Mouse (Mus musculus): ENCODE data around the gene Vdac2. TPM values are rescaled to one million over a fixed set of nuclear protein-coding genes. Genes with fewer than 3 reads are reported as not detected.

Gene Vdac2
- polyA plus RNA-seq, 1 experiment from 2014 or later: 299 TPM

DNA sequence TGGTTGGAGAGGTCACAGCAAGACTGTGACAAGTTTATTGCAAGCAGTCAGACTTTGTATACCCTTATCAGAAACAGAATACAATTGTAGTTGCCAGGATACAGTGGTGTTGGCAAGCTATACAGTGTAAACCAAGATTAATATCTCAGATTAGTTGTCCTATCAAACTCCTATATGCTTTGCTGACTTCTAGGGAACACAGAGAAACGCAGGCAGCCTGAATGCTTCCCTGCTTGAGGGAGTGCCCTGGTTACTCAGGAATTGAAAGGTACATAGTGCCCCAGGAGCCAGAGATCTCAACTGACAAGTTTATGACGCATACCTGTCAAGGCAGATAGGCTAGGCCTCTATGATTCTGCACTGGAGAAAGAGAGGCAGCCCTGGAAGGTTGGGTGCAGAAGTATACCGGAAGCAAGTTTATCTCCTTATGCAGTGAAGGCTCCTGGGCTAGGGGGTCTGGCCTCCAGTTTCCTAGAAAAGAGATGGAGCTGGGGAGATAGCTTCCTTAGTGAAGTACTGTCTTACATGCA lies 18.3 kb upstream of the Vdac2 start:
- Histone ChIP-seq H3K9me3 (replicated peaks) (no peaks in the 10 kb centered on the region), H3K27me3 (replicated peaks) (no peaks in the 10 kb centered on the region), H3K36me3 (no peaks in the 10 kb centered on the region), H3K27ac (replicated peaks) (no peak overlapping the region), H3K4me3 (replicated peaks) (no peak overlapping the region), H3K4me2 (no peak overlapping the region), H3K4me1 (no peaks in the 10 kb centered on the region), H3K9ac (replicated peaks) (no peak overlapping the region)
- no peak for ATAC-seq (ENCODE audit: low FRiP score)
- WGBS: 88% methylated on average over 3 of the region's 3 CpGs

DNA sequence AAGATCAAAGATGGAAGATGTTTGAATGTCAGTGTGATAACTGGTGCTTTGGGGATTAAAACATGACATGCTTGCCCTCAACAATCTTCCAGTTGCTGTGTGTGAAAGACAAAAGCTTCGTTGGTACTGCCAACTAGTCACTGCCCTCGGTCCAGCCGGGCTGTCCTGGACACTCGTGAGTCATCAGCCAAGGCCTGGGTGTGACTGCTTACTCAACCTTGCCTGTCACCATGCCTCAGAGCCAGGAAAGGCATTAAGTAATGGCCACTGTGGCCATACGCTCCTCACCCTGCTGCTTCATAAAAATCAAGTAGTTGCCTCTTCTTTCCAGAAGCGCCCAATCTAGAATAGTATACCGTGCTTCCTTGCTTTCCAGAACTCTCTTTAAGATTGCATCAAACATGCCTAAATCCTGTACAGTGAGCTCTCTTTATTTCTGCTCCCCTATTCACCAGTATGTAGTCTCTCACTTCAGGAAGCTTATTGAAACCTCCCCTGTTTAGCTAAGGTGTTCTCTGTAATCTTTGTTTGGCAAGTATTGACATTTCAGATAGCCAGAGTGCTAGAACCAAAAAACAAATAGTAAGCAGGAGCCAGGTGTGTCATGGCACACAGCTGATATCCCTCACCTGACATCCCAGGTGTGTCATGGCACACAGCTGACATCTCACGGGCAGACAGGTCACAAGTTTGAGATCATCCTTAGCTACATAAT lies 16.7 kb upstream of the Vdac2 start:
- no peaks in the 10 kb centered on the region for H3K36me3 ChIP-seq
- H3K27me3 ChIP-seq (replicated peaks): no peaks in the 10 kb centered on the region
- H3K4me3 ChIP-seq (replicated peaks): no peak overlapping the region
- no peaks in the 10 kb centered on the region for H3K4me1 ChIP-seq
- WGBS: 87% methylated on average over 8 of the region's 8 CpGs
- no peak overlapping the region for H3K27ac ChIP-seq (replicated peaks)
- H3K4me2 ChIP-seq: no peak overlapping the region
- ATAC-seq (ENCODE audit: low FRiP score): no peak
- no peak overlapping the region for H3K9ac ChIP-seq (replicated peaks)
- no peaks in the 10 kb centered on the region for H3K9me3 ChIP-seq (replicated peaks)

DNA sequence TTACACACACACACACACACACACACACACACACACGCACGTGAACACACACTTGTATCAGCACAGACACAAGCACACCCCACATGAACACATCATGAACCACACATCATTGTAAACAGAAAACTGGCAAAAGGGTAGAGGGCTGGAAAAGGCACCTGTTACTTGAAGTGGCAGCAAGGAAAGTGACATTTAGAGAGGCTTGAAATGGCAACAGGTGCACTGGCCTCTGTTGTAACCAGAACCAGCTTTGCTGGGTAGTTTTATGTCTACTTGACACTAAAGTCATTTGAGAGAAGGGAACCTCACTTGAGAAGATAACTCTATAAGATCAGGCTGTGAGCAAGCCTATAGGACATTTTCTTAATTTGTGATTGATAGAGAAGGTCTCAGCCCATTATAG lies 15.6 kb upstream of the Vdac2 start:
- H3K9me3 ChIP-seq (replicated peaks): no peaks in the 10 kb centered on the region
- no peaks in the 10 kb centered on the region for H3K4me1 ChIP-seq
- 90% methylated on average over 2 of the region's 2 CpGs for WGBS
- H3K27ac ChIP-seq (replicated peaks): no peak overlapping the region
- no peak overlapping the region for H3K4me2 ChIP-seq
- H3K27me3 ChIP-seq (replicated peaks): no peaks in the 10 kb centered on the region
- H3K9ac ChIP-seq (replicated peaks): no peak overlapping the region
- no peaks in the 10 kb centered on the region for H3K36me3 ChIP-seq
- no peak for ATAC-seq (ENCODE audit: low FRiP score)
- no peak overlapping the region for H3K4me3 ChIP-seq (replicated peaks)

DNA sequence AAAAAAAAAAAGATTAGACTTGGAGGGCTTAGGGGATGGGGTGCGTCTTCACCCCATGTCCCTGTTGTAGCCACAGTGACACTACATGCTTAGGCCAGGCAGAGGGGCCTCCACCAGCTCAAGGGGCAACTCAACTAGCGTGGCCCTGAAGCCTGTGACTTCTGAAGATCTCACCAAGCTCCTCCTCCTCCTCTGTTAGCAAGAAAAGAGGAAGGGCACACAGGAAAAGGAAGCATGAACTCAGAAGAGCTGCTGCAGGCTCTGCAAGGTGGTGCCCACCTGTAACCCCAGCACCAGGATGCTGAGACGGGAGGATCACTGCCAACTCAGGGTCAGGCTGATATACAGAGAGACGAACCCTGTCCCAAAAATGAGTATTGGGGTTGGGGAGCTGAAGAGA lies 13.7 kb upstream of the Vdac2 start:
- Histone ChIP-seq H3K4me1 (no peaks in the 10 kb centered on the region), H3K36me3 (no peaks in the 10 kb centered on the region), H3K4me2 (no peak overlapping the region), H3K4me3 (replicated peaks) (no peak overlapping the region), H3K9ac (replicated peaks) (no peak overlapping the region), H3K9me3 (replicated peaks) (no peaks in the 10 kb centered on the region), H3K27me3 (replicated peaks) (no peaks in the 10 kb centered on the region), H3K27ac (replicated peaks) (no peak overlapping the region)
- 92% methylated on average over 4 of the region's 4 CpGs for WGBS
- ATAC-seq (ENCODE audit: low FRiP score): no peak

DNA sequence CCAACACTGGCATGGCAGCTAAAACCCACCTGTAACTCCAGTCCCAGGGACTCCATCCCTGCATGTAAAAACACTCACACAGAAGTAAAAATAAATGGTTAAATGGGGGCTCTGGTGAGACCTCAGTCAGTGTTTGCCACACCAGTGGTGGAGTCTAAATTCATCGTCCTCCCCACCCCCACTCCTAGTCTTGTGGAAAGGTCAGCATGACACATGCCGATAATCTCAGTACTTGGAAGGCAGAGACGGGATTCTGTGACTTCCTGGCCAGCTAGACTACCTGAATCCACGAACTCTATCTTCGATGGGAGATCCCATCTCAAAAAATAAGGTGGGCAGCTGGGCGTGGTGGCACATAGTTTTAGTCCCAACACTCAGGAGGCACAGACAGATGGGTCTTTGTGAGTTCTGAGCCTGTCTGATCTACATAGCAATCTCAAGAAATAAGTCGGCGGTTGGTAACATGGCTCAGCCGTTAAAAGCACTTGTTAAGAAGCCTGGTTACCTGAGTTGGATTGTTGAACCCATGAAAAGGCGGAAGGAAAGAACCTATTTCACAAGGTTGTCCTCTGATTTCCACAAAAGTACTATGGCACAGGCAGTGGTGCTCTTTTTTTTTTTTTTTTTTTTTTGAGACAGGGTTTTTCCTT lies 13.2 kb upstream of the Vdac2 start:
- 92% methylated on average over 10 of the region's 10 CpGs for WGBS
- Histone ChIP-seq H3K4me2 (no peak overlapping the region), H3K27ac (replicated peaks) (no peak overlapping the region), H3K27me3 (replicated peaks) (no peaks in the 10 kb centered on the region), H3K36me3 (no peaks in the 10 kb centered on the region), H3K9me3 (replicated peaks) (no peaks in the 10 kb centered on the region), H3K4me3 (replicated peaks) (no peak overlapping the region), H3K9ac (replicated peaks) (no peak overlapping the region), H3K4me1 (no peaks in the 10 kb centered on the region)
- ATAC-seq (ENCODE audit: low FRiP score): no peak

DNA sequence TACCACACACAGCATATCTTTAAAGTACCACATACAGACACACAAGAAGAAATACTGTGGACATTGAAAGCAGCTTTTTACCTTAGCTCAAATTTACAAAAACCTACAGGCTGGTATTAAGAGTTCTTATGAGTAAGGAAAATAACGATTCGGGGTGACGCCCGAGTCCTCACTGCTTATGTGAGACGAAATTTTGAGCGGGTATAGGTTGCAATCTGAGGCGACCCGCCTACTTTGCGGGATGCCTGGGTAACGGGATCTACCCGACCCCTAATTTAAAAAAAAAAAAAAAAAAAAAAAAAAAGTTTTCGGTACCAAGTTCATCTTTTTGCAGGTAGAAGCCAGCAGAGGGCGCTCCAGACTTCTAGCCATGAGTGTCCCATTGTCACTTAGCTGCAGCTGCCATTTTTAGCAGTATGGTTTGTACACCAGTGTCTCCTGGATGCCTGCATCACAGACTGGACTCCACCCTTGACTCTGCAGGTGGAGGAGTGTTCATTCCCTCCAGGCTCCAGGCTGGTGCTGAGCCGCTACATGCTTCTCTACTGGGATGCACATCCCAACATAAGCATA lies 12.4 kb upstream of the Vdac2 start:
- ATAC-seq (ENCODE audit: low FRiP score): no peak
- Histone ChIP-seq H3K4me2 (no peak overlapping the region; the same call in 1 of the 2 replicates), H3K27me3 (replicated peaks) (no peaks in the 10 kb centered on the region), H3K9me3 (replicated peaks) (no peaks in the 10 kb centered on the region), H3K27ac (replicated peaks) (no peak overlapping the region), H3K9ac (replicated peaks) (no peak overlapping the region), H3K4me1 (no peaks in the 10 kb centered on the region), H3K4me3 (replicated peaks) (no peak overlapping the region), H3K36me3 (no peaks in the 10 kb centered on the region)
- WGBS: 24% methylated on average over 14 of the region's 14 CpGs

DNA sequence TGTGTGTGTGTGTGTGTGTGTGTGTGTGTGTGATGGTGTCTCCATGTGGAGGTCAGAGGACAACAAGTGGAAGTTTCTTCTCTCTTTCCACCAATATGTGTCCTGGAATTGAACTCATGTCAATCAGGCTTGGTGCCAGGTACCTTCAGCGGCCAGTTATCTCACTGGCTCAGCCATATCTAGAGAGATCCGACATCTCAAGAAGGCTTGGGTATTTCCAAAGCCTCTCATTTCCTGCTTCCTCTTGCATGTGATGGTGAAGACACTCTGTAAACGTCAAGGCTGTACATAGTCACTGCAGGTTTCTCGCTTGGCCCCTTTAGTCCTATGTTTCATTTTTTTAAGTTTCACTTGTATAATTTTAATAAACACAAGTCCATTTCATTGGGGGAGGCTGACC lies 11.8 kb upstream of the Vdac2 start:
- no peak overlapping the region for H3K4me2 ChIP-seq
- no peak overlapping the region for H3K4me3 ChIP-seq (replicated peaks)
- no peaks in the 10 kb centered on the region for H3K9me3 ChIP-seq (replicated peaks)
- ATAC-seq (ENCODE audit: low FRiP score): no peak
- no peaks in the 10 kb centered on the region for H3K4me1 ChIP-seq
- no peak overlapping the region for H3K9ac ChIP-seq (replicated peaks)
- WGBS: 88% methylated on average over 4 of the region's 4 CpGs
- H3K27ac ChIP-seq (replicated peaks): no peak overlapping the region
- H3K36me3 ChIP-seq: no peaks in the 10 kb centered on the region
- H3K27me3 ChIP-seq (replicated peaks): no peaks in the 10 kb centered on the region

DNA sequence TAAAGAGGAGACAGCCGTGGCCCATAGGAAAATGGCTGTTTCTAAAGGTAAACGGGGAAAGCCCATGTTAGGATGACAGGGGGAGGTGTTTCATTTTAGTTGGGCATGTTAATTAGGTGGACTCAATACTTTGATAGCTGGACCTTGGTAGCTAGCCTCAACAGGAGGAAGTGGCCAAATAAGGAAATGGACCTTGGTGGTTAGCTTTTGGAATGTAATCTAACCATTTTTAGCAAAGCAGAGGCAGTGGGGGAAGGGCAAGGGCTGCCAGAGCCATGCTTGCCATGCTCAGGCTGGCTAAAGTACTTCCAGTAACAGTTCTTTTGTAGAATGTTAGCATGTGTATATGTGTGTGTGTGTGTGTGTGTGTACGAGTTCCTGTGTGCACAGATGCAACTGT lies 11.2 kb upstream of the Vdac2 start:
- Histone ChIP-seq H3K36me3 (no peaks in the 10 kb centered on the region), H3K9ac (replicated peaks) (no peak overlapping the region), H3K27me3 (replicated peaks) (no peaks in the 10 kb centered on the region), H3K4me2 (no peak overlapping the region), H3K27ac (replicated peaks) (no peak overlapping the region), H3K4me1 (no peaks in the 10 kb centered on the region), H3K9me3 (replicated peaks) (no peaks in the 10 kb centered on the region), H3K4me3 (replicated peaks) (no peak overlapping the region)
- WGBS: 89% methylated on average over 3 of the region's 3 CpGs
- no peak for ATAC-seq (ENCODE audit: low FRiP score)

DNA sequence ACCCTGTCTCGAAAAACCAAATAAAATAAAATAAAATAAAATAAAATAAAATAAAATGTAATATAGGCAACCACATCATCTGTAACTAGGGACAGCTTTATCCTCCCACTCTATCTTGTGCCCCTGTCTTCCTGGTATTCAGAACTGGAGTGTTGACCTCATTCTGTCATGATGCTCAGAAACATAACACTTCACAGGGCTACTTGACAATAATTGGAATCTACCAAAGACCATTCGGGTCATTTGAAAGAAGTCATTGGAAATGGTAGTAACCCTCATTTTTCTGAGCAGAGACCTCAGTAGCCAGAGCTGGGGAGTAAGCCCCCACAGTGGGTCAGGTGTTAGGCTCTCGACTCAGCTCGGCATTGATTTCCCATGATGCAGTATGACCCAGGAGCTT lies 10.4 kb upstream of the Vdac2 start:
- no peaks in the 10 kb centered on the region for H3K9me3 ChIP-seq (replicated peaks)
- WGBS: 97% methylated on average over 4 of the region's 4 CpGs

DNA sequence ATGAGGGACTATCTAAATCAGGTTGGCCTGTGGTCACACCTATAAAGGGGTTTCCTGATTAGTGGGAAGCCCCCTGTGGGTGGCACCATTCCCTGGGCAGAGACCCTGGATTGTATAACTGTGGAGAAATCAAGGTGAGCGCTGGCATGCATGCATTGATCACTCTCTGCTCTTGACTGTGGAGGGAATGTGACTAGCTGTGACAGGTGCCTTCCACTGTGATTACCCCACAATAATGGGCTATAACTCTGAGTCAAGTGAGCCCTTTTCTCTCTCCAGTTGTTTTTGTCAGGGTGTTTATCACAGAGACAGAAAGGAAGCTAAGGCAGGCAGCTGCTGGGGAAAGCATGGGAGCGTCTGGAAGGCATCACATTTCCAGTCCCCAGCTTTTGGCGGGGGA lies 8.8 kb upstream of the Vdac2 start:
- no peaks in the 10 kb centered on the region for H3K9me3 ChIP-seq (replicated peaks)
- H3K27ac ChIP-seq (replicated peaks): no peak overlapping the region
- no peak overlapping the region for H3K4me2 ChIP-seq
- no peaks in the 10 kb centered on the region for H3K36me3 ChIP-seq
- no peaks in the 10 kb centered on the region for H3K27me3 ChIP-seq (replicated peaks)
- H3K9ac ChIP-seq (replicated peaks): no peak overlapping the region
- no peak for ATAC-seq (ENCODE audit: low FRiP score)
- H3K4me3 ChIP-seq (replicated peaks): no peak overlapping the region
- H3K4me1 ChIP-seq: no peaks in the 10 kb centered on the region
- WGBS: 60% methylated on average over 3 of the region's 3 CpGs

More for the DNA sequence above, 10.4 kb upstream of the Vdac2 start:
- H3K9ac ChIP-seq (replicated peaks): no peak overlapping the region
- H3K27me3 ChIP-seq (replicated peaks): no peaks in the 10 kb centered on the region
- H3K27ac ChIP-seq (replicated peaks): no peak overlapping the region
- H3K4me2 ChIP-seq: no peak overlapping the region
- no peaks in the 10 kb centered on the region for H3K4me1 ChIP-seq
- H3K36me3 ChIP-seq: no peaks in the 10 kb centered on the region
- ATAC-seq (ENCODE audit: low FRiP score): no peak
- no peak overlapping the region for H3K4me3 ChIP-seq (replicated peaks)

DNA sequence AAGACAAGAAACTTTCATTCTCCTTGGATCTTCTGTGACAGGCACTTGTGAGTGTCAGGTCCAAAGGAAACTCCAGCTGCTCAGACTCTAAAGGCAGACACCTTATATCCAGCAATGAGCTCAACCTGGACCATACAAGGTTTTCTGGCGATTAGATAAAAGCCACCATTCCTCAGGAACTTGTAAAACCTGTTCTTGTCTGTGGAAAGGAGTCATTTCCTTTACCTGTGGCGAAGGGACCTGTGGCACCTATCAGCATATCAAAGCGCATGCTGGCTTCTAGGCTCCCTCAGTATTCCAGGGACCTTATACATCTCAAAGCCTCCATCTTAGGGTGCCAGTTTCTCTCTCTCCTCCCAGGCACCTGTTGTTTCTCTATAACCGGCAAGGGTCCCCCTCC lies 7.6 kb upstream of the Vdac2 start:
- no peak for ATAC-seq (ENCODE audit: low FRiP score)
- WGBS: 48% methylated on average over 4 of the region's 4 CpGs

DNA sequence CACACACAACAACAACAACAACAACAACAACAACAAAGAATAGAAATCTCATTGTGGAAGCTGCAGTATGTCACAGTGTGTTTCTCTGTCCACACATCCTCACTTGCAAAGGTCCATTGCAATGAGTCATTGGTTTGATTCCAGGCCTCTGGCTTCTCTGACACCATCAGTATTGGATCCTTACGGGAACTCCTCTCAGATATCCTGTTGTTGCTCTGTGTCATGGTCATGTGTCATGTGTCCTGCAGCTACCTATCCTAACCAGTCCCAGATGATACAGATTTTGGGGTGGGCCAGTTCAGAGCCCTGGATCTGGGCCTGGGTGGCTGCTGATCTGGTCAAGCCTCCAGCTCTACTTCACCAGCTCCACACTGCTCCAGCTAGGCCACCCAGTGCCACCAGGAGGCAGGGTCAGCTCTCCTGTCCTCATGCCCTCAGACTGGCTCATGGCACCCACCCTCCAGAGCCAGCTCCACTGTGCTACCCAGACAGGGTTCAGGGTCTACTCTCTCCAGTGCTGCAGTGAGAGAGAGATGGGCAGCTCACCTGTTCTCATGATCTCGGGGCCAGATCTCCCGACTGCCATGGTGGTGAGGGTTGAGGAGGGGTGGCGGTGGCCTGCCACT lies 4.0 kb upstream of the Vdac2 start:
- H3K27ac ChIP-seq (replicated peaks): no peak overlapping the region
- no peak overlapping the region for H3K4me2 ChIP-seq
- H3K9me3 ChIP-seq (replicated peaks): no peaks in the 10 kb centered on the region
- 92% methylated on average over 4 of the region's 4 CpGs for WGBS
- no peak overlapping the region for H3K4me3 ChIP-seq (replicated peaks)
- no peak for ATAC-seq (ENCODE audit: low FRiP score)
- no peaks in the 10 kb centered on the region for H3K36me3 ChIP-seq
- no peaks in the 10 kb centered on the region for H3K27me3 ChIP-seq (replicated peaks)
- no peak overlapping the region for H3K9ac ChIP-seq (replicated peaks)
- 0 out of 2 replicates have a peak, but pooled peaks cover 5% of the 10 kb centered on the region for H3K4me1 ChIP-seq

More for the DNA sequence above, 7.6 kb upstream of the Vdac2 start:
- H3K9ac ChIP-seq (replicated peaks): no peak overlapping the region
- H3K27me3 ChIP-seq (replicated peaks): no peaks in the 10 kb centered on the region
- no peaks in the 10 kb centered on the region for H3K36me3 ChIP-seq
- no peaks in the 10 kb centered on the region for H3K9me3 ChIP-seq (replicated peaks)
- no peaks in the 10 kb centered on the region for H3K4me1 ChIP-seq
- no peak overlapping the region for H3K4me3 ChIP-seq (replicated peaks)
- no peak overlapping the region for H3K4me2 ChIP-seq
- no peak overlapping the region for H3K27ac ChIP-seq (replicated peaks)

All from neural tube, embryonic 15.5 days (tissue).